Mouse (Mus musculus) thymus, postnatal 14 days (tissue): ENCODE measurements around the gene Mypn.

Experiments
- DNase-seq: peaks from one replicate; pipeline ENCODE4 v3.0.0; 2021

Mypn gene

GRCm38 (mm10) chr10:63099521-63099920 lies 104.2 kb downstream of the Mypn start, which contains the start of gene Atoh7:
Gene Atoh7, plus strand, starts transcription at chr10:63099651.
- no peak for DNase-seq

GRCm38 (mm10) chr10:63098191-63098590 lies 105.6 kb downstream of the Mypn start:
- no peak for DNase-seq

GRCm38 (mm10) chr10:63096757-63097156 lies 107.0 kb downstream of the Mypn start:
- no peak for DNase-seq

- peak; percentile 24 for DNase-seq
Measured at GRCm38 (mm10) chr10:63092616-63093550, 110.9 kb downstream of the Mypn start.

- DNase-seq: no peak
Measured at GRCm38 (mm10) chr10:63091915-63092314, 111.8 kb downstream of the Mypn start.

GRCm38 (mm10) chr10:63089758-63090571 lies 113.8 kb downstream of the Mypn start:
- DNase-seq: peak; percentile 8

- DNase-seq: peak; percentile 18
Measured at GRCm38 (mm10) chr10:63089103-63089757, 114.5 kb downstream of the Mypn start.

GRCm38 (mm10) chr10:63086304-63086703 lies 117.4 kb downstream of the Mypn start:
- DNase-seq: no peak

GRCm38 (mm10) chr10:63065988-63066387 lies 137.8 kb downstream of the Mypn start:
- peak; percentile 82 for DNase-seq
